Mouse (Mus musculus) midbrain, embryonic 12.5 days (tissue): ENCODE results near the gene Phb2. TPM values are rescaled to one million over a fixed set of nuclear protein-coding genes. Genes with fewer than 3 reads are reported as not detected.

Experiments
- ATAC-seq: fragments of 200-750 bp; cut with Nextera tagmentation; 2 replicates; pipeline ENCODE4 v1.8.0; 2017; ENCODE audit warnings: low read depth, moderate TSS enrichment, moderate library complexity; ENCODE audit not compliant: low FRiP score
- H3K27ac ChIP-seq: fragments of 300-500 bp; sonication (generic); replicated peaks from 2 replicates; pipeline ENCODE4 v1.5.1; 2016; ENCODE audit warnings: mild to moderate bottlenecking
- H3K27me3 ChIP-seq: fragments of 300-500 bp; sonication (generic); 2 replicates; pipeline ENCODE4 v1.6.1; 2016; ENCODE audit warnings: mild to moderate bottlenecking
- H3K36me3 ChIP-seq: fragments of 300-500 bp; sonication (generic); 2 replicates; pipeline ENCODE4 v1.6.1; 2016
- H3K4me1 ChIP-seq: fragments of 300-500 bp; sonication (generic); 2 replicates; pipeline ENCODE4 v1.6.1; 2016
- H3K4me2 ChIP-seq: fragments of 300-500 bp; sonication (generic); replicated peaks from 2 replicates; pipeline ENCODE4 v1.6.1; 2016; ENCODE audit warnings: mild to moderate bottlenecking, moderate library complexity
- H3K4me3 ChIP-seq: fragments of 300-500 bp; sonication (generic); 2 replicates; pipeline ENCODE4 v1.5.1; 2016; ENCODE audit warnings: mild to moderate bottlenecking
- H3K9ac ChIP-seq: fragments of 300-500 bp; sonication (generic); replicated peaks from 2 replicates; pipeline ENCODE4 v1.6.1; 2016; ENCODE audit warnings: mild to moderate bottlenecking, moderate library complexity
- H3K9me3 ChIP-seq: fragments of 300-500 bp; sonication (generic); 2 replicates; pipeline ENCODE4 v1.6.1; 2016; ENCODE audit warnings: mild to moderate bottlenecking
- WGBS: fragments of 180-500 bp; shearing (Covaris S2); methylation state at CpG from one replicate; pipeline ENCODE4 v1.1.7; 2016; 5-methylcytosine and 5-hydroxymethylcytosine counted together
- polyA plus RNA-seq: library from polyadenylated mRNA; unstranded; fragments of >200 nt; fragmentation: Nextera tagmentation; extraction: Ambion mirVana; gene quantifications from 2 replicates; pipeline ENCODE4 v1.2.1, GENCODE M21; 2016

The Phb2 gene
- polyA plus RNA-seq, 1 experiment from 2014 or later: 315 TPM

- WGBS: 66% methylated on average over 20 of the region's 20 CpGs
- no peak for ATAC-seq
These were observed 4.8 kb downstream of the Phb2 start for GRCm38 (mm10) chr6:124716864-124717490.

GRCm38 (mm10) chr6:124717968-124718367 lies 5.8 kb downstream of the Phb2 start:
- Histone ChIP-seq H3K36me3 (peaks cover 43% of the 10 kb centered on the region), H3K27me3 (no peaks in the 10 kb centered on the region), H3K9ac (no peak overlapping the region), H3K9me3 (no peaks in the 10 kb centered on the region), H3K27ac (no peak overlapping the region), H3K4me3 (no peak overlapping the region), H3K4me1 (peaks cover 13% of the 10 kb centered on the region), H3K4me2 (no peak overlapping the region)
- ATAC-seq: no peak
- WGBS: 83% methylated on average over 13 of the region's 13 CpGs

More at GRCm38 (mm10) chr6:124716864-124717490, 4.8 kb downstream of the Phb2 start:
- Histone ChIP-seq H3K36me3 (peaks cover 43% of the 10 kb centered on the region), H3K27ac (no peak overlapping the region), H3K9ac (no peak overlapping the region), H3K4me1 (peaks cover 17% of the 10 kb centered on the region), H3K27me3 (no peaks in the 10 kb centered on the region), H3K4me3 (no peak overlapping the region), H3K9me3 (no peaks in the 10 kb centered on the region), H3K4me2 (no peak overlapping the region)

GRCm38 (mm10) chr6:124718703-124719102 lies 6.6 kb downstream of the Phb2 start:
- Histone ChIP-seq H3K4me2 (no peak overlapping the region), H3K4me3 (no peak overlapping the region), H3K9ac (no peak overlapping the region), H3K27me3 (no peaks in the 10 kb centered on the region), H3K4me1 (peaks cover 5% of the 10 kb centered on the region), H3K27ac (no peak overlapping the region), H3K36me3 (peaks cover 42% of the 10 kb centered on the region), H3K9me3 (no peaks in the 10 kb centered on the region)
- 57% methylated on average over 16 of the region's 16 CpGs for WGBS
- no peak for ATAC-seq

- ATAC-seq: no peak
- WGBS: 73% methylated on average over 7 of the region's 7 CpGs
These were observed 7.3 kb downstream of the Phb2 start for GRCm38 (mm10) chr6:124719354-124719978.

GRCm38 (mm10) chr6:124720904-124721303 lies 8.8 kb downstream of the Phb2 start:
- Histone ChIP-seq H3K4me1 (no peaks in the 10 kb centered on the region), H3K4me2 (no peak overlapping the region), H3K9ac (no peak overlapping the region), H3K27ac (no peak overlapping the region), H3K27me3 (no peaks in the 10 kb centered on the region), H3K4me3 (no peak overlapping the region), H3K9me3 (no peaks in the 10 kb centered on the region), H3K36me3 (peaks cover 21% of the 10 kb centered on the region)
- 76% methylated on average over 11 of the region's 11 CpGs for WGBS
- no peak for ATAC-seq

More at GRCm38 (mm10) chr6:124719354-124719978, 7.3 kb downstream of the Phb2 start:
- Histone ChIP-seq H3K4me3 (no peak overlapping the region), H3K27ac (no peak overlapping the region), H3K4me2 (no peak overlapping the region), H3K4me1 (no peaks in the 10 kb centered on the region), H3K27me3 (no peaks in the 10 kb centered on the region), H3K9me3 (no peaks in the 10 kb centered on the region), H3K9ac (no peak overlapping the region), H3K36me3 (peaks cover 36% of the 10 kb centered on the region)

- WGBS: 76% methylated on average over 6 of the region's 6 CpGs
These were observed 10.8 kb downstream of the Phb2 start for GRCm38 (mm10) chr6:124722876-124723473.

GRCm38 (mm10) chr6:124723541-124723940 lies 11.4 kb downstream of the Phb2 start:
- ATAC-seq: no peak
- Histone ChIP-seq H3K9ac (no peak overlapping the region), H3K4me1 (no peaks in the 10 kb centered on the region), H3K27me3 (no peaks in the 10 kb centered on the region), H3K4me3 (no peak overlapping the region), H3K4me2 (no peak overlapping the region), H3K27ac (no peak overlapping the region), H3K9me3 (no peaks in the 10 kb centered on the region), H3K36me3 (no peaks in the 10 kb centered on the region)
- 80% methylated on average over 8 of the region's 8 CpGs for WGBS

More at GRCm38 (mm10) chr6:124722876-124723473, 10.8 kb downstream of the Phb2 start:
- no peak overlapping the region for H3K4me3 ChIP-seq
- H3K27me3 ChIP-seq: no peaks in the 10 kb centered on the region
- no peak overlapping the region for H3K27ac ChIP-seq
- no peaks in the 10 kb centered on the region for H3K9me3 ChIP-seq
- no peak overlapping the region for H3K4me2 ChIP-seq
- no peak for ATAC-seq
- H3K36me3 ChIP-seq: 0 out of 2 replicates have a peak, but pooled peaks cover 1% of the 10 kb centered on the region
- H3K9ac ChIP-seq: no peak overlapping the region
- no peaks in the 10 kb centered on the region for H3K4me1 ChIP-seq

GRCm38 (mm10) chr6:124724472-124724871 lies 12.3 kb downstream of the Phb2 start:
- WGBS: 89% methylated on average over 10 of the region's 10 CpGs
- H3K36me3 ChIP-seq: no peaks in the 10 kb centered on the region
- H3K9me3 ChIP-seq: no peaks in the 10 kb centered on the region
- no peaks in the 10 kb centered on the region for H3K27me3 ChIP-seq
- no peak for ATAC-seq
- no peak overlapping the region for H3K4me3 ChIP-seq
- no peak overlapping the region for H3K9ac ChIP-seq
- no peak overlapping the region for H3K27ac ChIP-seq
- H3K4me1 ChIP-seq: no peaks in the 10 kb centered on the region
- no peak overlapping the region for H3K4me2 ChIP-seq

GRCm38 (mm10) chr6:124728621-124729020 lies 16.5 kb downstream of the Phb2 start:
- WGBS: 90% methylated on average over 10 of the region's 10 CpGs
- no peak overlapping the region for H3K9ac ChIP-seq
- H3K4me1 ChIP-seq: no peaks in the 10 kb centered on the region
- H3K4me3 ChIP-seq: no peak overlapping the region
- H3K27ac ChIP-seq: no peak overlapping the region
- no peaks in the 10 kb centered on the region for H3K9me3 ChIP-seq
- H3K36me3 ChIP-seq: no peaks in the 10 kb centered on the region
- ATAC-seq: no peak
- H3K27me3 ChIP-seq: 0 out of 2 replicates have a peak, but pooled peaks cover 3% of the 10 kb centered on the region
- no peak overlapping the region for H3K4me2 ChIP-seq

GRCm38 (mm10) chr6:124729850-124730705 lies 17.9 kb downstream of the Phb2 start:
- Histone ChIP-seq H3K27me3 (0 out of 2 replicates have a peak, but pooled peaks cover 3% of the 10 kb centered on the region), H3K27ac (no peak overlapping the region), H3K4me1 (no peaks in the 10 kb centered on the region), H3K36me3 (no peaks in the 10 kb centered on the region), H3K9ac (no peak overlapping the region), H3K4me3 (no peak overlapping the region), H3K4me2 (no peak overlapping the region), H3K9me3 (no peaks in the 10 kb centered on the region)
- no peak for ATAC-seq
- 90% methylated on average over 7 of the region's 8 CpGs for WGBS

GRCm38 (mm10) chr6:124731038-124731437 lies 18.9 kb downstream of the Phb2 start:
- Histone ChIP-seq H3K4me1 (no peaks in the 10 kb centered on the region), H3K27ac (no peak overlapping the region), H3K4me3 (no peak overlapping the region), H3K9me3 (no peaks in the 10 kb centered on the region), H3K36me3 (no peaks in the 10 kb centered on the region), H3K4me2 (no peak overlapping the region), H3K27me3 (0 out of 2 replicates have a peak, but pooled peaks cover 3% of the 10 kb centered on the region), H3K9ac (no peak overlapping the region)
- ATAC-seq: no peak
- 86% methylated on average over 7 of the region's 7 CpGs for WGBS
